Mouse (Mus musculus) embryonic fibroblast, embryonic 13.5 days (primary cell): ENCODE data around the gene Nkd1.

Source experiments
- CTCF ChIP-seq: IDR thresholded peaks from 2 replicates; pipeline ENCODE4 v1.5.1; 2011; ENCODE audit warnings: mild to moderate bottlenecking, control low read depth, low read length, moderate library complexity, borderline replicate concordance; ENCODE audit not compliant: insufficient read depth
- POLR2A ChIP-seq: IDR thresholded peaks from 2 replicates; pipeline ENCODE4 v1.6.1; 2011; ENCODE audit warnings: low read depth, mild to moderate bottlenecking, control low read depth, low read length, moderate library complexity

- TF ChIP-seq POLR2A: no peak
- no peak for TF ChIP-seq CTCF
These were observed 10.1 kb upstream of the Nkd1 start for GRCm38 (mm10) chr8:88511061-88511460.
